Mouse (Mus musculus) testis, adult 2 months (tissue): ENCODE measurements at regions not wholly inside any gene's neighbourhood (a gene's known extent, or its start where the extent isn't known, plus 50 kb on each side); places are given as distances from the start of the nearest gene placed in this dataset.

Experiments
- CTCF ChIP-seq: fragments of 200-500 bp; IDR thresholded peaks from 2 replicates; pipeline ENCODE4 v1.5.1; 2012; ENCODE audit warnings: low read depth, mild to moderate bottlenecking, inconsistent platforms, low read length, moderate library complexity; ENCODE audit not compliant: control insufficient read depth, insufficient read depth, insufficient replicate concordance
- POLR2A ChIP-seq: fragments of 200-500 bp; IDR thresholded peaks from 2 replicates; pipeline ENCODE4 v1.6.1; 2012; ENCODE audit warnings: low read depth, mild to moderate bottlenecking, inconsistent platforms, low read length, moderate library complexity; ENCODE audit not compliant: control insufficient read depth

GRCm38 (mm10) chr14:76958875-76959274 is 77.7 kb upstream of the Ccdc122 start:
- TF ChIP-seq POLR2A (no peak), CTCF (no peak)
